Mouse (Mus musculus) CD4-positive naive resting alpha-beta T cell, adult 57 days (primary cell): ENCODE results near the gene Fbp1. TPM values are rescaled to one million over a fixed set of nuclear protein-coding genes. Genes with fewer than 3 reads are reported as not detected.

Experiments
- total RNA-seq: library from RNA; stranded (reverse); gene quantifications from one replicate; pipeline ENCODE4 v1.2.4, GENCODE M21; 2023

Gene Fbp1
- not detected for total RNA-seq

DNA sequence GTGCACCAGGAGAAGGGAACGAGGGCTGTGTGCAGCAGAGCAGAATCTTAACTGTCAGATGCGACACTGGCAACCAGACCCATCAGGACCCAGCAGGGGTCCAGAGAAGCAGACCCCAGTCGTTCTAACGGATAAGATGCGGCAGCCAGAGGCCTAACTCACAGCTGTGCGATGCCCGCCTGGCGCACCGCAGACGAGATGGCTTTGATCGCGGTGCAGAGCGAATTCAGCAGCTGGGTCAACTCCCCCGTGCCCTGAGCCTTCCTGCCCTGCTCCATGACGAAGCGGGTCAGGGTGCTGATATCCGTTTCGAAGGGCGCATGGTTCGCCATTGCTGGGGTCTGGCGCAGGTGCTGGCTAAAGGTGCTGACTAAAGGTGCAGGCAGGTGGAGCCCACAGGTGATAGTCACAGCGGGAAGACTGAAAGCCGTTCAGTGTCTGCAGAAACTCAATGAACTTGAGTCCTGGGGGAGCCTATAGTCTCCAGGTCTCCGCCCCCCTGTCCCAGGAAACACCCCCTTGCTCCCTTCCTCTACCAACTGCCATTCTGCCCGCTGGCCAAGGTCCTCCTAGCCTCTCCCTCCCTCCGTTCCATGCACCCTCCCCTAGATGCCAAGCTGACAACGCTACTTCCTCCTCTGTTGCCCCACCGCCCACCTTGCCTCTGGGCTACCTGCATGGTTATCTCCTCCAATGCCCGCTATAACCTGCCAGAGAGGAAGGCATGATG, at the start of gene Fbp1:
TSS of gene Fbp1 (minus strand) at position 571 of the 730 bp plus-strand sequence.

DNA sequence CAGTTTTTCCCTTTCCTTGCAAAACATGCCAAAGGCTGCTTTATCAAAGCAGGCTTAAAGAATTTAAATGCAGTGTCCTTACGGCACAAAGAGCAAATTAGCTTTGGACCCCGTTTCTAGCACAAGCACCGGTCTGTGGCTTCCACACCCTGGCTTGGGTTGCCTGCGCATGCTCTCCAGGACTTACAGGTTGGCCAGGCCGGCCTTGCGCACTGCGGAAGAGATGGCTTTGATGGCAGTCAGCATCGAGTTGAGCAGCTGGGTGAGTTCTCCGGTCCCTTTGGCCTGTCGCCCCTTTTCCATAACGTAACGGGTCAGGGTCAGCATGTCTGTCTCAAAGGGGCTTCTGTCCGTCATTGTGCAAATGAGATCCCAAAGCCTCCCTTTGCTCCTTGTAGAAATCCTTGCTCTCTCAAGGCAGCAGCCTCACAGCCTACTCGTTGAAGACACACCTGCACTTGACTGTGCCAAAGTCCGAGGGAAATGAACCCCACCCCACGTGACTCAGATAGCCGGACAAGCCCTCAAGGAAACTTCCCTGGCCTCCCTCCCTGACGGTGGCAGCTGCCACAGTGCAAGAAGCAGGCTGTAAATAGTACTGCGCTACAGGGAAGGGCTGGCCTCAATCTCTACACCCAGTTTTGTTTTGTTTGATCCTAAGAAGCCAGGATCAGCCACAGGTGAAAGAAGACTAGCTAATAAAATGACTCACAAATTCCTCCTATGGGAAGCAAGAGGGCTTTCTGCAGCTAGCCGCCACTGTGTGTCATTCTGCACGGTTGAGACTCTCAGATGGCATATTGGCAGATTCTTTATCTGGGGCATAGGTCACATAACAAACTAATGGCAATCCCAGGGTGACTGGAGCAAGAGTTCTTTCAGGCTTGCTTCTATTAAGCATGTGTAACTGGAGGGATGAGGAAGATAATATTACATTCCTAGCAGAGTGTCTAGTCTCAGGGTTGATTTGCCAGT, 29.9 kb downstream of the Fbp1 start, which contains the start of gene Fbp2:
TSS of gene Fbp2 (minus strand) at position 482 of the 975 bp plus-strand sequence.

Other genes starting within 250 kb of the Fbp1 start
- gene Platr25, start 127.6 kb downstream of the Fbp1 start, total RNA-seq = 8.9 TPM
- 2.5 TPM for gene Gm5141, start 102.5 kb downstream of the Fbp1 start, total RNA-seq
- not detected for gene Fbp2, start 29.9 kb downstream of the Fbp1 start, total RNA-seq
- gene 2010111I01Rik, start 76.6 kb upstream of the Fbp1 start, total RNA-seq = 92.2 TPM